Mouse (Mus musculus): ENCODE measurements around the gene Fut11.
"Not testable (repeated sequence)": the region's sequence is repeated elsewhere in the genome, so short reads cannot be mapped to it uniquely, and the experiment has no call there.

Fut11 gene

DNA sequence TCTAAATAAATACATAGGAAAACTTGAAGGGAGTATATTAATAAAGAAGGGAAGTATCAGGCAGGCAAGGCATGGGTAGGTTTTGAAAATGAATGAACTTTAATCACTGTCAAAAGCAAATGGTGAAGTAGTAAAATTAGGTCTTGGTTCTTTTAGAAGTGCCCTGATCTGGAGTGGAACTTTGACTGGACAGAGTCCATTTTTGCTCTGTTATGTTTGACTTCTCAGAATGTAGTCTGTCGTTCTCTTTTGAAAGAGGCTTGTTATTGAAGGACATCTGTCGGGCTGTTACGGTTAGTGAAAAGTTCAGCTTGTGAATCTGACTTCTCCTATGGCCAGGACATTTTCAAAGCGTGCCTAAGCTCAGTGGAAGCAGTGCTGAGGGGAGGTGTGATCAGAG lies 16.9 kb upstream of the Fut11 start:
- DNase-seq, result no peak

DNA sequence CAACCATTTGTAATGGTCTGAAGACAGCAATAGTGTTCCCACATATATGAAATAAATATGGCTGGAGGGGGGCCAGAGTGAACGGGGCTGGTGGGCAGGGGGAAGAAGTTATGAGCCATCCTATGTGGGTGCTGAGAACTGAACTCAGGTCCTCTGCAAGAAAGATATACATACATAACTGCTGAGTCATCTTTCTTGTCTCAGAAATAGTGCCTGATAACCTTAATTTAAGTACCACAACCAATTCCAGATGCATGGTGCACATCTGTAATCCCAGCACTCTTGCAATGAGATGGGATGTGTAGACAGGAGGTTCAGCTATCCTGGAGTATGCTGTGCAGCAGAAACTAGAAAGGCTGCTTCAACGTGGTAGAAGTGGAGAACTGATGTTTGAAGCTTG lies 13.0 kb upstream of the Fut11 start:
- no peak for DNase-seq

DNA sequence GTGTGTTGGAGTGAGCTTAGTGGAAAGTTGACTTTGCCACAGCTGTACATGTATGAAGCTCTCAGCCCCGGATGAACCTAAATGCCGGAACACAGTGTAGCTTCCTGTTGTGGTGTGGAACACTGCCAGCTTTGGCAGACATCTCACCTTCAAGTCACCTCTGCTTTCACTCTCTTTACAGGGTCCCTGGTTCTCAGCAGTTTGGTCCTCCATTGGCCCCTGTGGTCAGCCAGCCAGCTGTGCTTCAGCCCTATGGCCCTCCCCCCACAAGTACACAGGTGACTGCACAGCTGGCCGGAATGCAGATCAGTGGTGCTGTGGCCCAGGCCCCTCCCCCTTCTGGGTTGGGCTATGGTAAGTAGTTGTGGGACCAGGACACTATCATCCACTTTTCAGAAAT lies 12.3 kb upstream of the Fut11 start:
- peak; percentile 51 for DNase-seq

DNA sequence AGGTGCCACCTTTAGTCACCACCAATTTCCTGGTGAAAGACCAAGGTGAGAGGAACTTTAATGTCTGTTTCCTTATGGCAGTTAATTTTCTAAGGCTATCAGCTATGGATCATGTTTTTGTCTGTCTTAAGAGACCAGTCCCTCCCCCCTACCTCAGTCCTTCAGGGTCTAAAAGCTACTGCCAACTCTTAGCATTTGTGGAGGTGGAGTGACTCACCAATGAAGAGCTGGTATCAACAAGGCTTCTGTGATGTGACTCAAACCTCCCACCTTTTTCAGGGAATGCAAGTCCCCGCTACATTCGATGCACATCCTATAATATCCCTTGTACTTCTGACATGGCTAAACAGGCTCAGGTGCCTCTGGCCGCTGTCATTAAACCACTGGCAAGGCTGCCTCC lies 8.2 kb upstream of the Fut11 start:
- DNase-seq, result no peak

DNA sequence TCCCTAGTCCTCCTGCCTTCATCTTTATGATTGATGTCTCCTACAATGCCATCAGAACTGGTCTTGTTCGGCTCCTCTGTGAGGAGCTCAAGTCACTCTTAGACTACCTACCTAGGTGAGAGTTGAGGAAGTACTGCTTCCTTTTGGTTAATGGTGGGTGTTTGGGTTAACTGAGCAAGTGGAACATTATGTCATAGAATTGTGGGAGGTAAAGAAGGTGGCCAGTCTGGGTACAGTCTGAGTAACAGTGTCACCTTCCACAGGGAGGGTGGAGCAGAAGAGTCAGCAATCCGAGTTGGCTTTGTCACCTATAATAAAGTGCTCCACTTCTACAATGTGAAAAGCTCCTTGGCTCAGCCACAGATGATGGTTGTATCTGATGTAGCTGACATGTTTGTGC lies 5.8 kb upstream of the Fut11 start:
- DNase-seq, result no peak

DNA sequence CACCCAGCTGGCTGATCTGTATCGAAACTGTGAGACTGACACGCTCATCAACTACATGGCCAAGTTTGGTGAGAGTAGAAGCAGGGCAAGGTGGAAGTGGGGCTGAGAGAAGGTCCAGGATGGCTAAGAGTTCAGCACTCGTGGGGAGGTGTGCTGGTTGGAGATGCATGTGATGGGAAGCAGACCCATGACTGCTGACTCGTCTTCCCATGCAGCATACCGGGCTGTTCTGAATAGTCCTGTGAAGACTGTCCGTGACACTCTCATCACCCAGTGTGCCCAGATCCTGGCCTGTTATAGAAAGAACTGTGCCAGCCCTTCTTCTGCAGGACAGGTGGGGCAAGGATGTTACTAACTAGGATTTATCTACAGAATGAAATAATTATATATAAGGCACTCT lies 3.0 kb upstream of the Fut11 start:
- DNase-seq, result no peak

DNA sequence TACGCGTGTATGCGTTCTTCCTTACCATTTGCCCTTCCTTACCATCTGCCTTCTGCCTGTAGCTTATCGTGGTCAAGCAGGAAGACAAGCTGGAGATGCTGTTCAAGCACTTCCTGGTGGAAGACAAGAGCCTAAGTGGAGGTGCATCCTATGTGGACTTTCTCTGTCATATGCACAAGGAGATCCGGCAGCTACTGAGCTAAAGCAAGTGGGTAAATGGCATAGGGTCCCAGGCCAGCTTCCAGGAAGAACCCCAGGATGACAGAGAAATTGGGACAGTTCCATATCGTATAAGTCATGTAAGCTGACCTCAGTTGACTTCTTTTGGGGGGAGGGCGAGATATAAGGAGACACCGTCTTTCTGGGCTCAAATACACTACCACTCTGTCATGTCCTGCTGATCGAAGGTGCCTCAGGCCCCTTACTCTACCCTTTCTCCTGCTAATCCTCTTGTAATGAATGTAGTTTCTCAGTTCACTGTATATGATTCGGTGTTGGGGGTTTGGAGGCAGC lies 1.1 kb upstream of the Fut11 start:
- DNase-seq, result no peak

DNA sequence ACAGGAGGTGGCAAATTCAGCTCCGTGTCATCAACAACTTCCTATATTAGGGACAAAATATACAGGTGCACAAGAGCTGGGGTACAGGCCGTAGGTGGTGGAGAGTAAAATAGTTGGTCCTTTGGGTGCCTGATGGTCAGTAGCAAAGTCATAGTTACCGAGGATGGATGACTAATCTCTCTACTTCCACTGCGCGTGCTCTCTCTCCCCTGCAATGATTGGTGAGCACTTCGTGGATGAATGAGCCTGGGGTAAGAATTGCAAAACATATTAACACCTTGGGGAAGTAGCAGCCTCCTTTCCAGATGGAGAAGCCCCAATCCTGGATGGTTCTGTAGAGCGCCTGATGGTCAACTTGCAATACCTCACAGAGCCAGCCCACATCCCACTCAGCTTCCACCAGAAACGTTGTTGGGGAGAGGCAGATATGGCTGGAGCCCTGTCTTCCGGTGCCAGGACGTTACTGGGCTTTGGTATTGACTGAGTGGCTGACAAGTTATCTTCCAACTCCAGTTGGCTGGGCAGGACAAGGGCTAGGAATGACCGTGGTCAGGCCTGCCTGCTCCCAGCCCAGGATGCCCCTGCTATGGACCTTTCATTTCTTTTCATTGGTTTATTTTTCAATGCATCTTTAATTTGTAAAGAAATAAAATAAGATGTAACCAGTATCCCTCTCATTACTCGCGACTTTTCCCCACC lies 434 bp upstream of the Fut11 start:
- no peak for DNase-seq

DNA sequence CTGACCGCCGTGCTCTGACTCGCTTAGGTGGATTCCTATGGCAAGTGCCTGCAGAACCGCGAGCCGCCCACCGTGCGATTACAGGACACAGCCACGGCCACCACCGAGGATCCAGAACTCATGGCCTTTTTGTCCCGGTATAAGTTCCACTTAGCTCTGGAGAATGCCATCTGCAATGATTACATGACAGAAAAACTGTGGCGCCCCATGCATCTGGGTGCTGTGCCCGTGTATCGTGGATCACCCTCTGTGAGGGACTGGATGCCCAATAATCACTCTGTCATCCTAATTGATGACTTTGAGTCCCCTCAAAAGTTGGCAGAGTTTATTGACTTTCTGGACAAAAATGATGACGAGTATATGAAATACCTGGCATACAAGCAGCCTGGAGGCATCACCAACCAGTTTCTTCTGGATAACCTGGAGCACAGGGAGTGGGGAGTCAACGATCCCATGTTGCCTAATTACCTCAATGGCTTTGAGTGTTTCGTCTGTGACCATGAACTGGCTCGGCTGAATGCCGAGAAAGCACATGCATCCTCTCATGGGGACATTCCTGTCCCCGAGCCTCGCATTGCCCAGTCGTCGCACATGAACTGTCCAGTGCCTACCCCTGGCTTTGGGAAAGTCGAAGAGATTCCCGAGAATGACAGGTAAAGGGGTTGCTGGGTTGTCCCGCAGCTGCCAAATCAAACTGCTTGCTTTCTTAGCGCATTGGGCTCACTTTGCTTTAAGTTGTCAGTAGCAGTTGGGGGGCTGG lies 1.2 kb downstream of the Fut11 start:
- peak; percentile 33 for DNase-seq

DNA sequence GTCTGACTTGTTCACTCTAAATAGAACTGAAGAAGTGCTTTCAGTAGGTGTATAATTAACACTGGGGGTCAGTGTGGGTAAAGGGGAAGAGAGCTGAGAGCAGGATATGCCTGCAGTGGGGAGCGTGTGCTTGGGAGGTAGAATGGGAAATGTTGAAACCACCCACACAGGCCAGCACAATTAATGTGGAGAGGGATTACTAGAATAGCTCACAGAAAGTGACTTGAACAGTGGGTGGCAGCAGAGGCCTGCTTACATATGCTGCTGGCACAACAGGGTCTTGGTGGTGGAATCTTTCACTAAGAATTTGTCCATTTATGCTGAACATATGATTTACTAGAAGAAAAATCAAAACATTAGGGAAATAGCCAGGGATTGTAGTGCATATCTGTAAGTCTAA lies 2.2 kb downstream of the Fut11 start:
- peak; percentile 76 for DNase-seq

DNA sequence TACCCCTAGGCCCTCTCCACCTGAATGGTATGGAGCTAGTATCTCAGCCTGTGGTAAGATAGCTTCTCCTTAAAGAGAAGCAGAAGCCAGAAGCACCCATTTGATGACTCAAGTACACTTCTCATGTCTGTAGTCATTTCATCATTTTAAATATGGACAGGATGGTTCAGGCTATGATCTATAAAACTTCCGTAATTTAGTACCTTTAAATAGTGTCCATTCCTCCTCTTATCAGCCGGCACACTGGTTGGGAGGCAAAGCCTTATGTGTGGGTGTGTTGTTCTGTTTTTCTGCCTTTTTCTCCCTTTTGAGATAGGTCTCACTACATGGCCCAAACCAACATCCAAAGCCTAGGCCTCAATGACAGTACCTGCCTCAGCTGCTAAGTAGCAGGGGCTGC lies 3.7 kb downstream of the Fut11 start:
- DNase-seq, result no peak

DNA sequence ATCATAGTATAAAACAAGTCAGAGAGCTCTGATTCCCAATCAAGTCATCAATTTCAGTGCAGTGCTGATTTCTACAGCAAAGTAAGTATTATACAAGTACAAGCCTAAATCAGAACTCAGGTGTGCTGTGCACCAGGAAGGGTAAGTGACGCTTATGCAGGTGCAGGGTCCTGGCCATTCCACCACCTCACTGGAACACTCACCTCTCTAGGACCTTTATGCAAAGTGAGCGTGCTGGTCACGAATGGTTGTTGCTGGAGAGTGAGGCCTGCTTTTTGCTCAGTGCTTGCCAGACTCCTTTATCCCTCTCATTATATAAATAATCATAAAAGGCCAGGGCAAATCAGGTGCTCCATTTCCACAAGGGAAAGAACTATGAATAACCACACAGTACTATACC lies 5.6 kb downstream of the Fut11 start:
- no peak for DNase-seq

DNA sequence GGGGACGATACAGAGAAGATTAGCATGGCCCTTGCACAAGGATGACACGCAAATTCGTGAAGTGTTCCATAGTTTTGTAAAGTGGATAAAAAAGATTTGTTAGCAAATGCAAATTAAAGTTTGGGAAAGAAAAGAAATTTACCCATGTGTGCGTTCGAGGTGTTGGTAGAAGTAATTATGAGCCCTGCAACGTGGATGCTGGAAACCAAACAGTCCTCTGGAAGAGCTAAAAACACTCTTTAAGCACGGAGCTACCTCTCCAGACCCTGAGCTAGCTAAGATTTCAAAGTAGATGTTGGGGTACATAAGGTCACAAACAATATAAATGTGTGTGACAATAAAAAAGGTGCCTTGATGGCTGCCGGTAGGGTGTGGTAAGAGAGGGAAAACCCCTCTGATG lies 6.8 kb downstream of the Fut11 start:
- DNase-seq, result no peak

DNA sequence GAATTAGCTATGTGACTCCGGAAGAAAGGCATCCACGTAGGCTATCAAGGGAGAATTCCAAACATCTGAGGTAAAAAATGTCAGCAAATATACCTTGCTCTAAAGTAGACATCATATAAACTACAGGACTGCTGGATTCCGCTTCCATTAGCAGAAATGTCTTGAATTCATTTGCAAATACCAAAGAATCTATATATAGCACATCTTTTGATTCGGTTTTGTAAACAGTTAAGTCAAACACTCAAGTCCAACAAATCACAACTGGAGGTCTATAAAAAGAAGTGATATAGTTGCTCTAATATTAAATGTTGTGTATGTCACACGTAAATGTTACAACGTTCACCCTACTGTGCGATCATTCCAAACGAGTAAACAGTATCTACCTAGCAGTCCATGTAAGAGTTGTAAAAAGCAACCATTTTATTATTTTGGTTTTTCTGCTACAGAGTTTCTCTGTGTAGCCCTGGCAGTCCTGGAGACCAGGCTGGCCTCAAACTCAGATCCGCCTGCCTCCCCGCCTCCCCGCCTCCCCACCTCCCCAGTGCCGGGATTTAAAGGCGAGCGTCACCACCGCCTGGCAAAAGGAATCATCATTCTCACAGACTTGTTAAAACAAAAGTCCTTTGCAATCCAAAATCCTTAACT lies 7.5 kb downstream of the Fut11 start:
- no peak for DNase-seq

DNA sequence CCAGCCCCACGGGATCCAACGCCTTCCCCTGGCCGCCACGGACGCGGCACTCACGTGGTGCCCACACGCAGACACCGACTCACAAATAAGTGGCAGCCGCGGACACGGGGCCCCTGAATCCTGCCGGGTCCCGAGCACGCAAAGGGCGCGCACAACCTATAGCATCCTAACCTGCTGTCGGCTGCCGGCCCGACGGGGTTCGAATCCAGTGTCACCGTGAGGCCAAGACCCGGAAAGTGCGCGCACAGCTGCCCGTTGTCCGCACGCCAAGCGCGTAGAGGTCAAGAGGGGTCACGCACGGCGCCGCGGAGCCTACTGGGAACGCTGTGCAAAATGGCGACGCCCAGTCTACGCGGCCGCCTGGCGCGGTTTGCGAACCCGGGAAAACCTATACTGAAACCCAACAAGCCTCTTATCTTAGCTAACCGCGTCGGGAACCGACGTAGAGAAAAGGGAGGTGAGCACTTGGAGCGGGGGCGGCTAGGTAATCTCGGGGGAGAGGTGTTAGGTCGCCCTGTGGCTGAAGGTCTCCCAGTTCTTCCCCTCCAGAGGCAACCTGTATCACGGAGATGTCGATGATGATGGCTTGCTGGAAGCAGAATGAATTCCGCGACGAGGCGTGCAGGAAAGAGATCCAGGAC lies 8.1 kb downstream of the Fut11 start, which contains the start of gene Chchd1:
Chchd1 (plus strand) TSS at position 266 of the 641 bp plus-strand sequence.
- peak; percentile 95 for DNase-seq

DNA sequence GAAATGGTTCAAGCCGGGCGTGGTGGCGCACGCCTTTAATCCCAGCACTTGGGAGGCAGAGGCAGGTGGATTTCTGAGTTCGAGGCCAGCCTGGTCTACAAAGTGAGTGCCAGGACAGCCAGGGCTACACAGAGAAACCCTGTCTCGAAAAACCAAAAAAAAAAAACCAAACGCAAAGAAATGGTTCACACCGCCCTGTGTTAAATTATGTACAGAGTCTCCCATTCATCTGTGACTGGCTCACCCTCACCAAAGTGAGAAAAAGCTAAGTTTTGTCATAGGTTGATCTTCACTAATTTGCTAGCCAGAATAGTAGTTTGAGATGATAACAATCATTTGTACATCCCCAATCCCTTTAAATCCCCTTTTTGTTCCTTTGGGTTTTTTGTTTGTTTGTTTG lies 8.7 kb downstream of the Fut11 start:
- DNase-seq, result not testable (repeated sequence)

DNA sequence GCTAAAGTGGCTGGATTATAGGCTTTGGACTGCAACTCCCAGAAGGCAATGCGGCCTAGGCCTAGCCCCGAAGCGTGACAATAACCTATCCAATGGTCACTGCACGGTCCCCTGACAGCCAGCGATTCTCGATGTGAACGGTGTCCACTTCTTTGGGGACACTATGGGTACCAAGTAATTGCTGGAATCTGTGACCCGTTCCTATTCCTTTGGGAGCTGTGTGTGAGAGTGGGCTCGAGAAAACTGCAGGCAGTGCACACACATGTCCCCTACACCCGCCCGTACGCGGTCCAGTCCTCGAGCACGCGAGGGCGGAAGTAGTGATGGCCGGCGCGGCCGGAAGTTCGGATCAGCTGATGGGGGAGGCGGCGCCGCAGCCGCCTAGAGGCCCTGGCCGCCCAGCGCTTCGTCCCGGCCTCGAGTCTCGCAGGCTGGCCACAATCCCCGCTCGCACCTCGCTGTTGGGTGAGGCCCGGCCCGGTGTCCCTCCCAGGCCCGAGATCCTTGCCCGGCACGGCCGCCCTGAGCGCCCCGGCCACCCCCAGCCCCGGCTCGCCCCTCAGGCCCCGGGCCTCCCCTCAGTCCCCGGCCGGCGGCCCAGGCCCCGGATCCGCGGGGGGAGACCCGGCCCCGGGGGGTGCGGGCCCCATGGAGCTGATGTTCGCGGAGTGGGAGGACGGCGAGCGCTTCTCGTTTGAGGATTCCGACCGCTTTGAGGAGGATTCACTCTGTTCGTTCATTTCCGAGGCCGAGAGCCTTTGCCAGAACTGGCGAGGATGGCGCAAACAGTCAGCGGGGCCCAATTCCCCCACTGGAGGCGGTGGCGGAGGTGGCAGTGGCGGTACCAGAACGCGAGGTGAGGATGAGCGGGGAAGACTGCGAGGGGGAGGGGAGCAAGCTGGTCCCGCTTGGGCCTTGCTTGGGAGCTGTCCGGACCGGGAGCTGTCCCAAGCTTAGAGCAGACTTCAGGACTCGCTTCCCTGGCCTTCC lies 12.7 kb downstream of the Fut11 start, which contains the start of gene Zswim8:
Zswim8 (plus strand) TSS at position 352 of the 990 bp plus-strand sequence.
- peak; percentile 94 for DNase-seq

DNA sequence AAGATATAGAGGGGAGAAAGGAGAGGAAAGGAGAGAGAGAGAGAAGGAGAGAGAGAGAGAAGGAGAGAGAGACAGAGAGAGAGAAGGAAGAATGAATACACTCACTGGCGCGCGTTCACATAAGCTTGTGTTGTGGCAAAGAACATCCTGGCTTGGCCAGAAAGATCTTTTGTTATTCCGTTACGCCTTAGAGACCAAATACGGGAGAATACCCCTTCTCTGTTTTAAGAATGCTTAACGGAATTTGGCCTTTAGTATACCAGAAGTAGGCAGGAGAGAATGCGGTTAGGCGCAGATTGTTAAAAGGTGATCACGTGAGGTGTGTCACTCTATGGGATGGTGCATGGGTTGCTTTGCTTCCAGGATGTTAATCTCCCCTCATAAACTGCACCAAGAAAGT lies 13.5 kb downstream of the Fut11 start:
- no peak for DNase-seq

DNA sequence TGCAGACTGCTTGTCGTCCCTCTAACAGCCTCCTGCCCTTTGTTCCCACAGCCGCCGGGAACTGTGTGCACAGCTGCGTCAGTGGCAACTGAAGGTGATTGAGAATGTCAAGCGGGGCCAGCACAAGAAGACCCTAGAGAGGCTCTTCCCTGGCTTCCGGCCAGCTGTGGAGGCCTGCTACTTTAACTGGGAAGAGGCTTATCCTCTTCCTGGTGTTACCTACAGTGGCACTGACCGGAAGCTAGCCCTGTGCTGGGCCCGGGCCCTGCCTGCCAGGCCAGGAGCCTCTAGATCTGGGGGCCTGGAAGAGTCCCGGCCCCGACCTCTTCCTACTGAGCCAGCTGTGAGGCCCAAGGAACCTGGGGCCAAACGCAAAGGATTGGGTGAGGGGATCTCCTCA lies 19.1 kb downstream of the Fut11 start:
- no peak for DNase-seq

DNA sequence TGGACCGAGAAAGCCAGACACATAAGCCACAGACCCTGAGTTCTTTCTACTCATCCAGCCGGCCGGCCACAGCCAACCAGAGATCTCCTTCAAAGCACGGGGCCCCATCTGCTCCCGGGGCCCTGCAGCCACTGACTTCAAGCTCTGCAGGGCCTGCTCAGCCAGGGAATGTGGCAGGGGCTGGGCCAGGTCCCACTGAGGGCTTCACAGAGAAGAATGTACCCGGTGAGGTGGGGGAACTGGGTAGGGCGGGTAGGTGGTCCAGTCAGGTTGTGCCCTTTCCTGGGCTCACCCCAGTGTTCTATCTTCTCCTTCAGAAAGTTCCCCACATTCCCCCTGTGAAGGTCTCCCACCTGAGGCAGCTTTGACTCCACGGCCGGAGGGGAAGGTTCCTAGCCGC lies 23.7 kb downstream of the Fut11 start:
- DNase-seq, result no peak

DNA sequence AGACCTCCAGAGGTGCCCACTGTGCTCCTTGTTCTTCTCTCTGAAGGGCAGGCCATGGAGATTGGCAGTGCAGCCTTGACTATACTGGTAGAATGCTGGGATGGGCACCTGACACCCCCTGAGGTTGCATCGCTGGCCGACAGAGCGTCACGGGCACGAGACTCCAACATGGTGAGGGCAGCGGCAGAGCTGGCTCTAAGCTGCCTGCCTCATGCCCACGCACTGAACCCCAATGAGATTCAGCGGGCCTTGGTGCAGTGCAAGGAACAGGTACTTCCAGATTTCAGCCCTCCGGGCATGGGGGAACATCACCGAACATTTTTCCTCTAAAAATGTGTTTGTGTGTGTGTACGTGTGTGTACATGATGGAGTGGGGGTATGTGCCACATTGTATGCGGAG lies 25.0 kb downstream of the Fut11 start:
- DNase-seq, result no peak

DNA sequence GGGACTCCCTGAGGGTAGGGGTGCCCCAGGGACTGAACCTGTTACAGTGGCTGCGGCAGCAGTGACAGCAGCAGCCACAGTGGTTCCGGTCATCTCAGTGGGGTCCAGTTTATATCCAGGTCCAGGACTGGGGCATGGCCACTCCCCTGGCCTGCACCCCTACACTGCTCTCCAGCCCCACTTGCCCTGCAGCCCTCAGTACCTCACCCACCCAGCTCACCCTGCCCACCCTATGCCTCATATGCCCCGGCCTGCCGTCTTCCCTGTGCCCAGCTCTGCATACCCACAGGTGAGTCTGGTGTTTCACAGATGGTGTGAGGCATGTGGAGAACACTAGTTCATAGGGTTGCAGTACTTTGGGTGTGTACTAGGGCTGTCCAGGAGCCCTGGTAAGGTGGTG lies 26.6 kb downstream of the Fut11 start:
- no peak for DNase-seq
